Mouse (Mus musculus) megakaryocyte, embryonic 14.5 days (primary cell): ENCODE data around the gene Prkch.

Experiments
- FLI1 ChIP-seq: IDR thresholded peaks from 2 replicates; pipeline ENCODE4 v1.6.1; 2012; ENCODE audit warnings: low read length, inconsistent platforms, mixed read lengths
- GATA1 ChIP-seq: IDR thresholded peaks from 3 replicates; pipeline ENCODE4 v1.6.1; 2012; ENCODE audit warnings: mixed read lengths, low read length, inconsistent platforms, borderline replicate concordance

- TF ChIP-seq FLI1 (no peak), GATA1 (no peak)
These were observed 219.3 kb downstream of the Prkch start for GRCm38 (mm10) chr12:73803946-73804345.
